Mouse (Mus musculus) cerebellum, adult 2 months (tissue): Measurements from ENCODE around the gene Hfe2.

Experiments used
- CTCF ChIP-seq: fragments of 200-500 bp; IDR thresholded peaks from 2 replicates; pipeline ENCODE4 v1.5.1; 2011; ENCODE audit warnings: low read depth, mild to moderate bottlenecking, control low read depth, low read length, moderate library complexity, borderline replicate concordance; ENCODE audit not compliant: insufficient read depth
- POLR2A ChIP-seq: fragments of 200-500 bp; IDR thresholded peaks from 2 replicates; pipeline ENCODE4 v1.6.1; 2011; ENCODE audit warnings: low read length, control low read depth, borderline replicate concordance; ENCODE audit not compliant: insufficient read depth

GRCm38 (mm10) chr3:96563911-96564632 is 39.1 kb downstream of the Hfe2 start:
- TF ChIP-seq CTCF = no peak
- no peak for TF ChIP-seq POLR2A
